Mouse (Mus musculus): ENCODE data around the gene Gm26661.

Gene Gm26661

DNA sequence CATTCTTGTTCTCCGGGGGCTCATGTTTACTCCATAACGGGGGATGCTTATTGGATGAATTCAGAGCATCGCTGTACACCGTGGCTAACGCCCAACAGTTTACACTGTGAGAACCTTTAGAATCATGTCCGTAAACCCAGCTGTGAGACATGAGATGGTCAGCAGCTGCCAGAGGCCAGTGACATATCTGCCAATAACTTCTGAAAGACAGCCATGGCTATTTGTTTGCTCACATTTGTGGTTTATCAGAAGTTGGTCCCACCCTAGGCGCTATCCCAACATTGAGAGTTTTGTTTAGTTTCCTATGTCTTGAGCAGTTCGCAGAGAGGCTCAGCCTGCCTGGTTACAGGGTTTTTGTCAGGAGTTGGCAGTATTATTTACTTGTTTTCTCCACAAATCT lies 30.0 kb downstream of the Gm26661 start:
- DNase-seq = no peak

DNA sequence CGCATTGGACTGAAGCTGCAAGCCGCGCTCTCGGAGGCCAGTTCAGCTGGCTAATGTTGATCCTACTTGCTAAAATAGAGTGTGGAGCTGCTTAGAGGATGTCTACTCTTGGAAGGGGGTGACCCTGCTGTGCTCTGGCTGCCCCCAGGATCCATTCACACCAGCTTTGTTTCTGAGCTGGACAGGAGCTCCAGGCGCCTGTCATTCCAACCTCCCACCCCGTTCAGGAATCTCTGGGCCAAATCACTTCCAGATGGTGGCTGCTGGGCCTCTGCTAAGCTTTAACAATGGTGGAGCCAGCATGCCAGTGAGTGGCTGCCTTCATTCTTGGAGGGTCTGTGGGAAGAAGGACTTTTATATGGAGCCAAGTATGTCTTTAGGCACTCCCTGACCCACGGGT lies 31.3 kb downstream of the Gm26661 start:
- DNase-seq = no peak

DNA sequence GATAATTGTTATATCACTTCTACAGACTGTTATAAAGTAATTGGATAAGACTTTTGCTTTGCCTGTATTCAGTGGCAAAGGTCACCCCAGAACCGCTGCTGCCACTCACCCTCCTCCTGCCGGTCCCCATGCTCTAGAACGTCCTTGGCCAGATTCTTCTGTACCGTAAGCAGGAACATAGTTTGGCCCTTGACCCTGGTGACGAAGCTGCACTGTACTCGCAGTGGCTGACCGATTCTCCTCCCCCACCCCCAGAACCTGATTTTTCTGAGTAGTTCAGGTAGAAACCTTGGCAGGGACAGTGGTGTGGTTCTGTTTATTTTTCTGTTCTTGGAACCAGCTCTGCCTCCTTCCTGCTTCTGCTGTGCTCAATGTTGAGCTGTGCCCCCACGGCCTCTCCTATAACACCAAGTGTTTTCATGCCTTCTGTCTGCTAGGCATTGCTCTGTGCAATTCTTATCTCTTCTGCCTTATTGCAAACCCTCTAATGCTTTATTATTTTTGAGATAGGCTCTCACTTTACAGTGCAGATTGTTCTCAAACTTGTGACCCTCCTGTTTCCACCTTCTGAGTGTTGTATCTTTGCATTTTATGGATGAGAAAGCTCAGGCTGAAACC lies 33.4 kb downstream of the Gm26661 start:
- no peak for DNase-seq

DNA sequence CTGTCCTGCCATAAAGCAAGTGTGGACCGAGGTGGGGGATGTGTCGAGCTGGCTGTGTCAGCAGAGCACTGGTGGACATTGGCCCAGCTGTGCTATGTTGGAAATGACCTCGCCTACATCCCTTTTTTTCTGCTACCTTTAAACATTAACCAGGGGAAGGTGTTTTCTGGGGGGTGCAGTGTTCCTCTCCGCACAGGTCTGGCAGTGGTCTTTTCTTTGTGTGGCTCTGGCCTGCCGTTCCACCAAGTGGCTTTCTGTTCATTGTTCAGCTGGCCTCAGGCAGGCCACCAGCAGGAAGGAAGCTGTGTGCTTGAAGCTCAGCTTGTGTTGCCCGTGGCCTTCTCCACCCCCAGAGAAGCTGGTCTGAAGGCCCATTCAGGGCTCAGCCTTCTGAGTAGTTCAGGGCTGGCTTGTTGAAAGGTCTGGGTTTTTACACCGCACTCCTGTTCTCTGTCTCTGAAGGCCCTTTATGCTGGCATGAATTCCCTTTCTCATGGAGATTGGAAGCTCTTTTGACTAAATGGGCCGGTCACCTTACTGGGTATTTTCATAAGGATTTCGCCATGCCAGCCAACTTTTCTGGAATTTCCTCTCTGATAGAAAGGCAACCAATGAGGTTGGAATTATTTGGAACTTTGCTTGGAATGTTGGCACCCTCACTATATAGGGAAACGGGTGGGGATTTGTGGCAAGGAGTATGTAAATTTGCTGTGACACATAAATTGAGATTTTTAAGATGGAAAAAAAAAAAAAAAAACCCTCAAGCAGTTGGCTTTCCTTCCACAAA lies 35.0 kb downstream of the Gm26661 start:
- DNase-seq = no peak

DNA sequence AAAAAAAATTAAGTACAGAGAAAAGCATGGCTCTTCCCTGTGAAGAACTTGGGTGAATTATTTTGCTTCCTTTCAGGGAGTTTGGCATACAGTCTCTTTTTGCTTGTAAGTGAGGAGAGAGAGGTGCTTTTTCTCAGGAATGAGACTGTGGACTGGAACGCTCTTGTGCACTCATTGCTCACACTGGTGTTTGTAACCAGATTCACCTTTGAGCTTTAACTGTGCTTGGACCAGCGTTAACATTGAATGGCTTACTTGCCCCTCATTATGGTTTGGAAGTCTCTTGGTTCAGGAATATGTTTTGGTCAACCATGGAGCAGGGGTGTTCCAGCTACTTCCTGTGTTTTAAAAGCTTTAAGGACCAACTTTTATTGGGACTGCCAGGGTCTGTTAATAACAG lies 37.8 kb downstream of the Gm26661 start:
- DNase-seq = no peak

DNA sequence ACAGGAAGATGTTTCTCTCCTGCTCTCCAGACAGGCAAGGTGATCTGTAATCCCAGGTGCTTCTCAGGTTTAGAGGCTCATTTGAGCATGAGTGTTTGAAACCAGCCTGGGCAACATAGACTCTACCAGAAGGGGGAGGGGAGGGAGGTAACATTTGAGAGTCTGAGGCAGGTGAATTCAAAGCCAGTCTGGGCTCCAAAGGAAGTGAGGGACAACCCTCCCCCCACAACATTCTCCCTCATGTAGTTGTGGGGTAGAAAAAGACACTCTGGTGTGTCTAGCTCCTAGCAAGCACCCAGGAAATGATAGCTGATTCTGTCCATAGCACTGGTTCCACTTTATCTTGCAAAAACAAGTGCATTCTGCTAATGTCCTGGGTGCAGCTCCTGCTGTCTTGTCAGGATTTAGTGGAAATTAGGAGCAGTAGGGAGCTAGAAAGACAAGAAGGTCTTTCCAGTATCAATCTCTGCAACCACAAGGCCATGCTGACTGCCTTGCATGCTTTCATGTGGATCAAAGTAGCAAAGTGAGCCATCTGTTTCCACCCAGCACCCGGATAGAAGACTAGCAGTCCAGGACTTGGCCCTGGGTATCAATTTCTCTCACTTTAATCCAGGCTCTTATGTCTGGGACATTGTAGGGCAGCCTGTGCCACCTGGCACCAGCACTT lies 40.5 kb downstream of the Gm26661 start:
- DNase-seq = no peak

DNA sequence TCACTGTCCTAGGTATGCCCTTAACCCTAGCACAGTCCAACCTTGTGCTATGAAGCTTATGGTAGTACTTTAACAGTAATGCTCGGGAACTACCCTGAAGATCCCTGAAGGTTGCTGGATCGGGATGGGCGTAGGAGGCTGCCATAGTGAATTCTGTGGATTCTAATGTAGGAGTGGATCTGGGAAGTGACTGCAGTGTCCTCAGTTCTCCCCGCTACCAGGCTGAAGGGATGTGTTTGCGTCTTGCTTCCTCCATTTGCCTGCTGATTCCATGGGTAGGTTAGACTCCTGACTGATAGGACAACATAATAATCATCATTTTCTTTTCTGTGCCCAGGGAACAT lies 41.0 kb downstream of the Gm26661 start:
- DNase-seq = no peak

DNA sequence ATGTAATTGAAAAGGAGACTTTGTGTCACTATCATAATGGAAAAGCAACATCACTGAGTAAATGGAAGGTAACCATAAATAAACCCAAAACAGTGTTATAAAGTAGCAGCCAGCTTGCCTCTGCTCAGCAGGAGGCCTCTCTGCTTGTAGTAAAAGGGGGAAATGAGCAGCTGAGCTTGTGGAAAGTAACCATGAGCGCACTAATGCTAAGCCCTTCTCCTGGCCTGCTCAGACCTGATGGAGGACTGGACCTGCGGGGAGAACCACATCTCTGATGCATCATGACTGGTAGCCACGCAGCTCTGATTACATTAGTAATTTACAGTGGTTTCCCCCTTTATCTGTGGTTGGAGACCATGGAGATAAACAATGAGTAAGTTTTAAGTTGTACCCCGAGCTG lies 42.1 kb downstream of the Gm26661 start:
- no peak for DNase-seq

DNA sequence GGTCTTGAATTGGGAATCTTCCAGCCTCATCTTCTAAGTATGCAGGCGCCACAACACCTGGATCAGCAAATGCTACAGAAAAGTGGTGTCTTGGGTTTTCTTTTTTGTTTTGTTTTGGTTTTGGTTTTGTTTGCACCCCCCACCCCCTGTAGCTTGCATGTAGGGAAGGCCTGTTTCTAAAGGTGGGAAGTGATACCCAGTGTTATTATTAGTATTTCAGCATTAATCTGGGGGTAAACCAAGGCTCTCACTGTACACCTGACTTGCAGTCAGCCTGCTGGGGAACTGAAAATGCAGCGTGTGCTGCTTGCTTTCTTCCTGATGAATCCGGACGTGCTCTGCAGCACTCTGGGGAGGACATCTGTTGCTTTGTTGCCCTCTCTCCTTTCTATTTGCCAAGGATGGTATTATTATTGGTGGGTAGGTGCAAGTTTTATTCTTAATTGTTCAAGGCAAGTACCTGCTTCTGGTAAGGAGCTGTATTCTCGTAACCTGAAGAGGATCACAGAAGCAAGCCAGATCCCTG lies 47.2 kb downstream of the Gm26661 start:
- no peak for DNase-seq

DNA sequence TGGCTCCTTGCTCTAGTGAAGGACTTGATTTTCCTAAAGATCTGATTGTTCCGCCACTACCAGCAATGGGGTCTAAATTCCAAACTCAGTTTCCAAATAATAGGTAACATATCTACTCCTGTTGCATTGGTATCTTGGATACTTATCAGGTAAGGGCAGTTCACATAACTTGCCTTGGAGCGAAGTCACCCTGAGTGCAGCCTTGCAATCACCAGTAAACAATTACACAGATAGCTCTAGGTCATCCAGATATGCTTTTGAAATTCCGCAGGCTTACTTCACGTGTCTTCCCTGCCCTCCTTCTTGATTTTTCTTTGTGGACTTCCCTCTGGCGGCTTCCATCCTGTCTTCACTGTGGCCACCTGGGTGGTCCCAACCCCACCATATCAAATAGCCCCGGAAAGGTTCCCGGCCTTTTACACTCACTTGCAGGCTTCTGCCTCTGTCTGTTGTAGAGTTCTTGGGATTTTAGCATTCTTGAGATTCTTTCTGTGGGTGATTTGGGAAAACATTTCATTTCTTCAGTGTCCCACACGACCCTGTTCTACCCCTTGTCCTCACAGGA lies 48.6 kb downstream of the Gm26661 start:
- no peak for DNase-seq
